Mouse (Mus musculus) ES-E14 (cell line): ENCODE results near the gene Sema6d. TPM values are rescaled to one million over a fixed set of nuclear protein-coding genes. Genes with fewer than 3 reads are reported as not detected.

ENCODE experiments used
- DNase-seq: peaks from one replicate; pipeline ENCODE4 v3.0.0-alpha.2; 2013; ENCODE audit warnings: low read depth, low spot score
- H3K27ac ChIP-seq: 2 replicates; pipeline ENCODE4 v1.5.1; 2012; ENCODE audit warnings: low read depth, mild to moderate bottlenecking, low read length, moderate library complexity, mixed read lengths; ENCODE audit not compliant: poor library complexity, insufficient read depth, severe bottlenecking
- H3K36me3 ChIP-seq: 2 replicates; pipeline ENCODE4 v1.6.1; 2012; ENCODE audit warnings: mild to moderate bottlenecking, low read length, moderate library complexity, mixed read lengths; ENCODE audit not compliant: control insufficient read depth, poor library complexity, insufficient read depth, severe bottlenecking
- H3K4me1 ChIP-seq, 2 experiments: fragments of 150-350 bp in 1 of 2; sonication (generic) in 1 of 2; 2 replicates each; pipeline ENCODE4 v1.6.1; 2012; ENCODE audit warnings: low read length in 2 of 2, mild to moderate bottlenecking in 1 of 2, mixed read lengths in 1 of 2; ENCODE audit not compliant: control insufficient read depth in 2 of 2, insufficient read depth in 2 of 2, poor library complexity in 1 of 2
- H3K4me3 ChIP-seq, 2 experiments: fragments of 150-350 bp in 1 of 2; sonication (generic) in 1 of 2; 2 replicates each; pipeline ENCODE4 v1.5.1; 2012; ENCODE audit warnings: low read length in 2 of 2, low read depth in 1 of 2, mild to moderate bottlenecking in 1 of 2, mixed read lengths in 1 of 2; ENCODE audit not compliant: insufficient read depth in 1 of 2, poor library complexity in 1 of 2, severe bottlenecking in 1 of 2
- H3K9ac ChIP-seq: 2 replicates; pipeline ENCODE4 v1.6.1; 2012; ENCODE audit warnings: low read depth, mild to moderate bottlenecking, low read length, mixed read lengths; ENCODE audit not compliant: poor library complexity, insufficient read depth, severe bottlenecking
- H3K9me3 ChIP-seq: fragments of 150-350 bp; sonication (generic); 2 replicates; pipeline ENCODE4 v1.6.1; 2012; ENCODE audit warnings: low read depth, mild to moderate bottlenecking, low read length; ENCODE audit not compliant: control insufficient read depth, insufficient read depth
- CHD2 ChIP-seq: IDR thresholded peaks from 2 replicates; pipeline ENCODE4 v1.6.1; 2014; ENCODE audit warnings: mild to moderate bottlenecking, low read depth, low read length, inconsistent platforms
- HCFC1 ChIP-seq: IDR thresholded peaks from 2 replicates; pipeline ENCODE4 v1.6.1; 2012; ENCODE audit warnings: low read length, inconsistent platforms, borderline replicate concordance; ENCODE audit not compliant: insufficient read depth
- MAFK ChIP-seq: IDR thresholded peaks from 2 replicates; pipeline ENCODE4 v1.6.1; 2014; ENCODE audit warnings: mild to moderate bottlenecking, low read depth, low read length, inconsistent platforms; ENCODE audit not compliant: insufficient read depth
- ZC3H11A ChIP-seq: IDR thresholded peaks from 2 replicates; pipeline ENCODE4 v1.6.1; 2012; ENCODE audit warnings: low read depth, mild to moderate bottlenecking, inconsistent platforms, low read length, borderline replicate concordance
- ZNF384 ChIP-seq: IDR thresholded peaks from 2 replicates; pipeline ENCODE4 v1.6.1; 2012; ENCODE audit warnings: low read depth, low read length, inconsistent platforms
- in situ Hi-C, 2 experiments: fragments of 600-800 bp; cut with MboI; formaldehyde crosslinking; loops; one replicate each; pipeline ENCODE4 v1.15.1; 2025; ENCODE audit warnings: low sequenced_read_pairs in 2 of 2, inconsistent platforms in 1 of 2; ENCODE audit not compliant: unreplicated experiment in 2 of 2
- total RNA-seq: library from RNA; depleted of rRNA; stranded (reverse); fragments of 300-350 nt; gene quantifications from 2 replicates; pipeline ENCODE4 v1.2.3, GENCODE M21; 2012

Gene Sema6d
- total RNA-seq, 1 experiment: 0.54 TPM

- Histone ChIP-seq H3K9ac (no peak overlapping the region), H3K4me1 (no peaks in the 10 kb centered on the region), H3K36me3 (no peaks in the 10 kb centered on the region), H3K27ac (no peak overlapping the region), H3K4me3 (no peak overlapping the region), H3K9me3 (no peaks in the 10 kb centered on the region)
- in situ Hi-C loops: no loop called here
- DNase-seq: no peak
- TF ChIP-seq MAFK (no peak), ZC3H11A (no peak), HCFC1 (no peak), CHD2 (no peak), ZNF384 (no peak)
Observed at GRCm38 (mm10) chr2:124418319-124418718, 328.6 kb downstream of the Sema6d start.

DNA sequence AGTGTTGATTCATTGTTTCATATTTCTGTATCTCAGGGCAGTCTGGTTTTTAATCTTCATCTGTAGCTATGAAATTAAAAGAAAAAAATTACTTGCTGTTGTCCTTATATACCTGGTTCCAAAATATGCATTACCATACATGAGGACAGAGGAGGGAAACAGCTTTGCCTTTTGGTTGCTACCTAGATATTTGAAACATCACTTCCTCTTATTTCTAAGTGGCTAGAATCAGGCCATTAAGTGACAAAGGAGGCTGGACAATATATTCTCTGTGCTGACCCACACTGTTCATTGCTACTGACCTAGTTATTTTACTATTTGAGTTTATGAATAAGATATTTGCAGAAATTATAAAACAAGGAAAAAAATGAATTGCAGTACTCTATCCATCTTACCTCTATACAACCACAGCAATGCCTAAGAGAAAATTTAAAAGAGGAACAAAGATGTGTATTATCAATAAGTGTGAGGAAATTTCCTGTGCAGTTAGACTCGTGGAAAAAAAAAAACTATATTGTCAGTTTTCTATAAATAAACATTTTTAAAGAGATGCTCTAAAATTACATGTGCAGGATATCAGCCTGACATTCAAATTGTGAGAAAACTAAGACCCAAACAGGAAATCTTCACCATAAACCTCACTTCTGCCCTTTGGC lies 330.5 kb downstream of the Sema6d start:
- in situ Hi-C loops: no loop called here
- Histone ChIP-seq H3K9me3 (no peaks in the 10 kb centered on the region), H3K4me1 (no peaks in the 10 kb centered on the region), H3K9ac (no peak overlapping the region), H3K36me3 (no peaks in the 10 kb centered on the region), H3K27ac (no peak overlapping the region), H3K4me3 (no peak overlapping the region)
- DNase-seq: no peak
- TF ChIP-seq HCFC1: no peak
- TF ChIP-seq ZNF384: no peak
- no peak for TF ChIP-seq ZC3H11A
- TF ChIP-seq MAFK: no peak

DNA sequence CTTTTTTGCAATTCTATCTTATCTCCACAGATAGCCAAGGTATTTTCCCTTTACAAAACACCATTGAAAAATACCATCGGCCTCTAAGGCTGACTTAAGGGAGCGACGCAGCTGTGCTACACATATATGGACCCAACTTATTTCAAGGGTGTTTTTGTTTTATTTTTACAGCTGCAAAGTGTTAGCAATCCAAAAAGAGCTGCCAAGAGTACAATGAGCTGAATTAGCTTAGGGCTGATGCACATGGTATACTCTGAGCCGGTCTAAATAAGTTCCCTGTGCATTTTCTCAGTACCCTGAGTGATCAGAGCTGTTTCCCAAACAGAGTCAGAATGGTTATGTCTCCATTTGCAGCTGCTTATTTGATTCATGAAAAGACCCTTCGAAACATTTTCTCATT lies 340.0 kb downstream of the Sema6d start:
- in situ Hi-C loops: no loop called here
- no peak for DNase-seq
- Histone ChIP-seq H3K4me1 (no peaks in the 10 kb centered on the region), H3K9ac (no peak overlapping the region), H3K9me3 (no peaks in the 10 kb centered on the region), H3K36me3 (no peaks in the 10 kb centered on the region), H3K27ac (no peak overlapping the region), H3K4me3 (no peak overlapping the region)
- TF ChIP-seq ZC3H11A: no peak
- no peak for TF ChIP-seq CHD2
- no peak for TF ChIP-seq MAFK
- TF ChIP-seq HCFC1: no peak
- TF ChIP-seq ZNF384: no peak

GRCm38 (mm10) chr2:124430708-124431107 lies 340.9 kb downstream of the Sema6d start:
- no peak overlapping the region for H3K9ac ChIP-seq

More at GRCm38 (mm10) chr2:124430708-124431107, 340.9 kb downstream of the Sema6d start:
- Histone ChIP-seq H3K27ac (no peak overlapping the region), H3K9me3 (no peaks in the 10 kb centered on the region), H3K4me3 (no peak overlapping the region), H3K36me3 (no peaks in the 10 kb centered on the region), H3K4me1 (no peaks in the 10 kb centered on the region)
- TF ChIP-seq ZC3H11A: no peak
- no peak for TF ChIP-seq HCFC1
- TF ChIP-seq CHD2: no peak
- no peak for TF ChIP-seq ZNF384
- TF ChIP-seq MAFK: no peak
- no peak for DNase-seq
- in situ Hi-C loops: no loop called here
